ENCODE assay signal across 8 mouse cellular contexts in the genomic region with DNA sequence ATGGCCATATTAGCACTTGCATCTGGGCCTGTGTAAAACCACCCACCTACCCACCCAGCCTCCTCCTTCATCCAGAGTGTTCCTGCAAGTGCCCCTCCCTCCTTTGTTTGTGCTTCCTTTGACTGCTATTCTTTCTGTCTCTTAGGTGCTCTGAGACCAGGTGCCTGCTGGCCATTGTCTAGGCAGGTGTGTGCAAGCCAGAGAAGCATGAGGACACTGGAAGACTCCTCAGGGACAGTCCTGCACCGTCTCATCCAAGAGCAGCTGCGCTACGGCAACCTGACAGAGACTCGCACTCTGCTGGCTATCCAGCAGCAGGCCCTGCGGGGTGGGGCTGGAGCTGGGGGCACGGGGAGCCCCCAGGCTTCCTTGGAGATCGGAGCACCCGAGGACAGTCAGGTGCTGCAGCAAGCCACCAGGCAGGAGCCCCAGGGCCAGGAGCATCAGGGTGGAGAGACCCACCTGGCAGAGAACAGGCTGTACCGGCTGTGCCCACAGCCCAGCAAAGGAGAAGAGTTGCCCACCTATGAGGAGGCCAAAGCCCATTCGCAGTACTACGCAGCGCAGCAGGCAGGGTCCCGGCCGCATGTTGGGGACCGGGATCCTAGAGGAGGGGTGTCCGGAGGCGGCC. TPM values are rescaled to one million over a fixed set of nuclear protein-coding genes. Genes with fewer than 3 reads are reported as not detected.
DNase-seq lines count a peak whose midpoint lies in the region; ATAC-seq lines count a peak whose summit lies in the region.

No protein-coding gene starts in this region.

- peak overlapping the region; percentile 60 for H3K9ac ChIP-seq in neural tube, embryonic 11.5 days (ENCODE audit: low read length)
- peak overlapping the region; percentile 90 for H3K9ac ChIP-seq in heart, embryonic 15.5 days
- H3K9ac ChIP-seq in limb, embryonic 13.5 days: peak overlapping the region; percentile 99
- peak overlapping the region; percentile 69 for H3K9ac ChIP-seq in stomach, embryonic 16.5 days (ENCODE audit: low read length)

- no peak for ATAC-seq in neural tube, embryonic 11.5 days (ENCODE audit: insufficient read depth, low FRiP score, low TSS enrichment)
- no peak for ATAC-seq in heart, embryonic 15.5 days (replicated peaks; ENCODE audit: insufficient number of reproducible peaks, insufficient read depth, low FRiP score, low read depth)
- no peak for ATAC-seq in limb, embryonic 13.5 days (ENCODE audit: low FRiP score, low read depth)
- ATAC-seq in stomach, embryonic 16.5 days (ENCODE audit: insufficient read depth, low FRiP score): no peak

- H3K9me3 ChIP-seq in neural tube, embryonic 11.5 days (ENCODE audit: control insufficient read depth, low read length): no peaks in the 10 kb centered on the region
- no peaks in the 10 kb centered on the region for H3K9me3 ChIP-seq in heart, embryonic 15.5 days (replicated peaks)
- H3K9me3 ChIP-seq in limb, embryonic 13.5 days: no peaks in the 10 kb centered on the region
- no peaks in the 10 kb centered on the region for H3K9me3 ChIP-seq in stomach, embryonic 16.5 days (replicated peaks; ENCODE audit: control insufficient read depth, low read length)

- H3K4me1 ChIP-seq in neural tube, embryonic 11.5 days (ENCODE audit: control insufficient read depth, insufficient read depth, low read length): peaks cover 66% of the 10 kb centered on the region
- peaks cover 75% of the 10 kb centered on the region for H3K4me1 ChIP-seq in heart, embryonic 15.5 days (replicated peaks)
- peaks cover 78% of the 10 kb centered on the region for H3K4me1 ChIP-seq in limb, embryonic 13.5 days
- H3K4me1 ChIP-seq in stomach, embryonic 16.5 days (ENCODE audit: control insufficient read depth, insufficient read depth, low read length): peaks cover 60% of the 10 kb centered on the region

- H3K36me3 ChIP-seq in neural tube, embryonic 11.5 days (ENCODE audit: control insufficient read depth, insufficient read depth, low read length): peaks cover 25% of the 10 kb centered on the region
- peaks cover 45% of the 10 kb centered on the region for H3K36me3 ChIP-seq in heart, embryonic 15.5 days
- peaks cover 53% of the 10 kb centered on the region for H3K36me3 ChIP-seq in limb, embryonic 13.5 days
- H3K36me3 ChIP-seq in stomach, embryonic 16.5 days (ENCODE audit: control insufficient read depth, insufficient read depth, low read length): peaks cover 18% of the 10 kb centered on the region

- H3K4me3 ChIP-seq in neural tube, embryonic 11.5 days (ENCODE audit: low read depth, low read length): peak overlapping the region; percentile 84
- H3K4me3 ChIP-seq in heart, embryonic 15.5 days: peak overlapping the region; percentile 78
- H3K4me3 ChIP-seq in limb, embryonic 13.5 days: peak overlapping the region; percentile 96
- peak overlapping the region; percentile 82 for H3K4me3 ChIP-seq in stomach, embryonic 16.5 days (replicated peaks; ENCODE audit: low read length)

- WGBS in neural tube, embryonic 11.5 days: 72% methylated on average over 17 of the region's 17 CpGs
- 34% methylated on average over 17 of the region's 17 CpGs for WGBS in heart, embryonic 15.5 days
- 74% methylated on average over 17 of the region's 17 CpGs for WGBS in limb, embryonic 13.5 days
- WGBS in stomach, embryonic 16.5 days: 43% methylated on average over 17 of the region's 17 CpGs

- H3K27me3 ChIP-seq in neural tube, embryonic 11.5 days (ENCODE audit: control insufficient read depth, insufficient read depth, low read length): no peaks in the 10 kb centered on the region
- no peaks in the 10 kb centered on the region for H3K27me3 ChIP-seq in heart, embryonic 15.5 days
- no peaks in the 10 kb centered on the region for H3K27me3 ChIP-seq in limb, embryonic 13.5 days
- H3K27me3 ChIP-seq in stomach, embryonic 16.5 days (ENCODE audit: control insufficient read depth, insufficient read depth, low read length): no peaks in the 10 kb centered on the region

- H3K4me2 ChIP-seq in neural tube, embryonic 11.5 days (ENCODE audit: low read depth): peak overlapping the region; percentile 56
- peak overlapping the region; percentile 89 for H3K4me2 ChIP-seq in heart, embryonic 15.5 days
- H3K4me2 ChIP-seq in limb, embryonic 13.5 days (replicated peaks): peak overlapping the region; percentile 74
- peak overlapping the region; percentile 94 for H3K4me2 ChIP-seq in stomach, embryonic 16.5 days (ENCODE audit: low read depth, low read length)

- DNase-seq in neural tube, embryonic 11.5 days (ENCODE audit: low spot score): no peak
- DNase-seq in neural tube, embryonic 10.5 days (ENCODE audit: extremely low spot score, low spot score): no peak
- DNase-seq in testis, postnatal 14 days (ENCODE audit: low spot score): no peak
- no peak for DNase-seq in right cerebral cortex, postnatal 4 days
- no peak for DNase-seq in B cell, adult 2 months

- no peak overlapping the region for H3K27ac ChIP-seq in neural tube, embryonic 11.5 days (ENCODE audit: low read depth, low read length)
- peak overlapping the region; percentile 98 for H3K27ac ChIP-seq in heart, embryonic 15.5 days
- H3K27ac ChIP-seq in limb, embryonic 13.5 days: peak overlapping the region; percentile 55; the same call in 1 of the 2 replicates
- H3K27ac ChIP-seq in stomach, embryonic 16.5 days (ENCODE audit: low read length): peak overlapping the region; percentile 44; the same call in 1 of the 2 replicates

RNA-seq across cellular contexts. Expression of a gene that starts 3.6 kb away (rescaled TPM):
- 70.6 and 76.7 TPM in 2 replicates for polyA plus RNA-seq in neural tube, embryonic 11.5 days (2014; fragmentation: Nextera tagmentation; extraction: Ambion mirVana)
- polyA plus RNA-seq in heart, embryonic 15.5 days (2015; fragmentation: Nextera tagmentation; extraction: Ambion mirVana): 38.9 and 45.6 TPM in 2 replicates
- polyA plus RNA-seq in limb, embryonic 13.5 days (2015; fragmentation: Nextera tagmentation; extraction: Ambion mirVana): 66.8 and 71.3 TPM in 2 replicates
- polyA plus RNA-seq in stomach, embryonic 16.5 days (2015; fragmentation: Nextera tagmentation; extraction: Ambion mirVana): 21.1 and 26.3 TPM in 2 replicates
